Mouse (Mus musculus) cerebellum, adult 11 months (tissue): Measurements from ENCODE around the gene Dmrtc1c2.
"Not testable (repeated sequence)": the region's sequence is repeated elsewhere in the genome, so short reads cannot be mapped to it uniquely, and the experiment has no call there.

ENCODE experiments used
- DNase-seq: peaks from one replicate; pipeline ENCODE4 v3.0.0; 2022

Gene Dmrtc1c2

GRCm38 (mm10) chrX:102854516-102854915 lies at the start of gene Dmrtc1c2:
Gene Dmrtc1c2, minus strand, starts transcription at chrX:102854616.
- not testable (repeated sequence) for DNase-seq

- DNase-seq: no peak
Measured at GRCm38 (mm10) chrX:102867871-102868270, 13.5 kb upstream of the Dmrtc1c2 start, which contains the start of gene 1700031F05Rik. Gene 1700031F05Rik, minus strand, starts transcription at chrX:102867971.

- DNase-seq: no peak
Measured at GRCm38 (mm10) chrX:102812311-102812710, 42.1 kb downstream of the Dmrtc1c2 start.

GRCm38 (mm10) chrX:102802663-102803062 lies 51.8 kb downstream of the Dmrtc1c2 start, which contains the start of gene Dmrtc1c1:
Gene Dmrtc1c1, plus strand, starts transcription at chrX:102802963.
- not testable (repeated sequence) for DNase-seq
